Mouse (Mus musculus): ENCODE data around the gene Rcn1.

Rcn1 gene

GRCm38 (mm10) chr2:105337171-105337875, 61.8 kb downstream of the Rcn1 start:
- no peak for DNase-seq (ENCODE audit: low spot score)

- DNase-seq (ENCODE audit: low spot score): no peak
These were observed 62.6 kb downstream of the Rcn1 start for GRCm38 (mm10) chr2:105336314-105337027.

Measured in spleen, adult 12 weeks (tissue).